Mouse (Mus musculus) erythroblast, embryonic 14.5 days (primary cell): Measurements from ENCODE around the gene Gm38392.

Experiments used
- GATA1 ChIP-seq: IDR thresholded peaks from 2 replicates; pipeline ENCODE4 v1.6.1; 2012; ENCODE audit warnings: low read length, inconsistent platforms, mixed read lengths
- TAL1 ChIP-seq: IDR thresholded peaks from 3 replicates; pipeline ENCODE4 v1.6.1; 2012; ENCODE audit warnings: low read length, inconsistent platforms, mixed read lengths

DNA sequence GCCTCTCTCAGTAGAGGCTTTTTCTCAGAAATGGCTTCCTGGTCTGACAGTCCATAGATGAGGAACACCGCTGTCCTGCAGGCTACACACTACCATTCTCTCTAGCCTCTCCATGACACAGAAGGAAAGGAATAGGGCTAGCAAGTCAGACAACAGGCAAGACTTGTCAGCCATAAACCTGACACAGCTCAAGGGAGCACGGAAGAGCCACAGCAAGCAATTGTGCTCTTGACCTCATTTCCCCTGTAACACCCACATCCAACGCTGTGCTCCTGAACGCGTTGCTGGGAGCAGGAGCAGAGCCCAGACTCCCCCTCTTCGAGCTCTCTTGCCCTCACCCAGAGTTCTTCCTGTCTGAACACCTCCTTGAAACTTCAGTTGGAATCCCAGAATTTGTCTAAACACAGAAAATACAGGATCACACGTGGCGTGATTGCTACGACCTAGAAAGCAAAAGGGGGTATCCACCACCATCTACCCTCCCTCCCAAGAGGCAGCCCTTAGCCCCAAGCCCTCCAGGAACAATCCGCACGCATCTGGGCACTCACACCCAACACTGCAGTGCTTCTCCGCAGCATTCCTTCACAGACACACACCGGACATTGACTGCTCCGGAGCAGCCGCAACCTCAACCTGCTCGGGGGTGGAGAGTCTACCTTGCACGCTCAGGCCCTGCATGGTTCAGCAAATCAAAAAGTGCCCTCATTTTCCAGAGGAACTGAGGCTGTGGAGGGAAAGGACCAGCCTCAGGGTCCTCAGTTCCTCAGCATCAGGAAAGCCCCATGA, 56.6 kb downstream of the Gm38392 start:
- TF ChIP-seq GATA1 (no peak), TAL1 (no peak)
